23 mouse cellular contexts compared by ENCODE assay signal in genomic region chr6:114849787-114850186, GRCm38 (mm10).
A peak's percentile ranks its signal among the peaks of the same experiment; 100 is the strongest.
DNase-seq lines count a peak whose midpoint lies in the region; ATAC-seq and TF ChIP-seq lines count a peak whose summit lies in the region.
"Had no signal": no experiment of that assay in that cellular context is flagged by ENCODE, and none has a peak within 500 bp of the region (broad histone marks: within the 10 kb centered on the region; RNA-seq: fewer than 3 reads in every experiment).

No protein-coding gene starts in this region.

- H3K27ac ChIP-seq in gastrocnemius, adult 2 months: peak overlapping the region; percentile 56
- peak overlapping the region; percentile 34 for H3K27ac ChIP-seq in midbrain, embryonic 10.5 days (replicated peaks)
- no peak overlapping the region for H3K27ac ChIP-seq in midbrain, embryonic 11.5 days (ENCODE audit: low read depth, low read length)
- H3K27ac ChIP-seq: forebrain, embryonic 15.5 days; liver, embryonic 14.5 days; neural tube, embryonic 12.5 days had no signal

- H3K4me2 ChIP-seq in midbrain, embryonic 11.5 days: no peak overlapping the region
- H3K4me2 ChIP-seq: forebrain, embryonic 15.5 days; neural tube, embryonic 12.5 days had no signal

- WGBS in midbrain, embryonic 10.5 days: 89% methylated on average over 8 of the region's 8 CpGs
- WGBS in midbrain, embryonic 11.5 days: 91% methylated on average over 8 of the region's 8 CpGs

- no peaks in the 10 kb centered on the region for H3K9me3 ChIP-seq in midbrain, embryonic 10.5 days (replicated peaks)
- H3K9me3 ChIP-seq in midbrain, embryonic 11.5 days (ENCODE audit: control insufficient read depth, low read length): no peaks in the 10 kb centered on the region
- H3K9me3 ChIP-seq in megakaryocyte, embryonic 14.5 days: no peaks in the 10 kb centered on the region
- H3K9me3 ChIP-seq: forebrain, embryonic 15.5 days; neural tube, embryonic 12.5 days had no signal

- H3K4me3 ChIP-seq in gastrocnemius, adult 2 months: no peak overlapping the region
- no peak overlapping the region for H3K4me3 ChIP-seq in midbrain, embryonic 10.5 days
- no peak overlapping the region for H3K4me3 ChIP-seq in midbrain, embryonic 11.5 days (ENCODE audit: low read depth, low read length)
- peak overlapping the region; percentile 16 for H3K4me3 ChIP-seq in megakaryocyte, embryonic 14.5 days (replicated peaks)
- H3K4me3 ChIP-seq: forebrain, embryonic 15.5 days; myocyte; neural tube, embryonic 12.5 days had no signal

- intact Hi-C loops in gastrocnemius, adult 2 months (cut with DNase I): no loop called here

- TF ChIP-seq CTCF in gastrocnemius, adult 2 months (IDR thresholded peaks at IDR 0.05): no peak

- 0 out of 2 replicates have a peak, but pooled peaks cover 4% of the 10 kb centered on the region for H3K27me3 ChIP-seq in midbrain, embryonic 10.5 days (ENCODE audit: low read depth, poor library complexity, severe bottlenecking)
- no peaks in the 10 kb centered on the region for H3K27me3 ChIP-seq in midbrain, embryonic 11.5 days (ENCODE audit: control insufficient read depth, insufficient read depth, low read length)
- no peaks in the 10 kb centered on the region for H3K27me3 ChIP-seq in megakaryocyte, embryonic 14.5 days (replicated peaks)
- H3K27me3 ChIP-seq: forebrain, embryonic 15.5 days; neural tube, embryonic 12.5 days had no signal

- DNase-seq in gastrocnemius, adult 2 months: no peak
- DNase-seq in gastrocnemius, postnatal 10 days: no peak
- no peak for DNase-seq in midbrain, embryonic 10.5 days (ENCODE audit: low spot score)
- no peak for DNase-seq in midbrain, embryonic 11.5 days (ENCODE audit: low spot score, missing footprints)
- DNase-seq in thymus, postnatal 0 days (ENCODE audit: low spot score): no peak
- no peak for DNase-seq in ovary, postnatal 36 days (ENCODE audit: low spot score)
- DNase-seq: adrenal gland, postnatal 25 days; cerebellum, adult 18-20 months; cerebellum, postnatal 10 days; heart, postnatal 4 days; kidney, adult 2 months; kidney, postnatal 4 days; layer of hippocampus, postnatal 36 days; liver; lung, adult 2 months; lung, postnatal 14 days had no signal

- no peak overlapping the region for H3K9ac ChIP-seq in midbrain, embryonic 11.5 days (ENCODE audit: low read length)
- H3K9ac ChIP-seq: forebrain, embryonic 15.5 days; liver, embryonic 14.5 days had no signal

- H3K4me1 ChIP-seq in midbrain, embryonic 10.5 days: peaks cover 80% of the 10 kb centered on the region
- peaks cover 22% of the 10 kb centered on the region for H3K4me1 ChIP-seq in midbrain, embryonic 11.5 days (ENCODE audit: control insufficient read depth, insufficient read depth, low read length)
- H3K4me1 ChIP-seq in megakaryocyte, embryonic 14.5 days: peaks cover 76% of the 10 kb centered on the region

- no peak for ATAC-seq in midbrain, embryonic 11.5 days (ENCODE audit: low FRiP score)
- ATAC-seq: forebrain, embryonic 15.5 days; hindbrain, embryonic 16.5 days; midbrain, embryonic 16.5 days had no signal

- no peaks in the 10 kb centered on the region for H3K36me3 ChIP-seq in midbrain, embryonic 10.5 days
- no peaks in the 10 kb centered on the region for H3K36me3 ChIP-seq in midbrain, embryonic 11.5 days (ENCODE audit: control insufficient read depth, insufficient read depth, low read length)
- peaks cover 13% of the 10 kb centered on the region for H3K36me3 ChIP-seq in megakaryocyte, embryonic 14.5 days (replicated peaks; ENCODE audit: low read length)
- H3K36me3 ChIP-seq: forebrain, embryonic 15.5 days; neural tube, embryonic 12.5 days had no signal
